Comparison of ENCODE assay signal across 25 mouse cellular contexts in genomic region chr10:40790406-40790805, GRCm38 (mm10).
"Had no signal": no experiment of that assay in that cellular context is flagged by ENCODE, and none has a peak within 500 bp of the region (broad histone marks: within the 10 kb centered on the region; RNA-seq: fewer than 3 reads in every experiment).

No protein-coding gene starts in this region.

- H3K36me3 ChIP-seq: heart, embryonic 10.5 days; heart, embryonic 12.5 days; hindbrain, embryonic 10.5 days; hindbrain, embryonic 13.5 days; hindbrain, embryonic 15.5 days; kidney, embryonic 15.5 days; limb, embryonic 10.5 days; limb, embryonic 12.5 days; liver, embryonic 13.5 days; liver, embryonic 15.5 days had no signal

- DNase-seq: gastrocnemius, postnatal 14 days; gastrocnemius, postnatal 36 days; heart, adult 11 months; heart, postnatal 10 days; heart, postnatal 4 days; kidney, adult 11 months; kidney, adult 2 months; kidney, adult 9 months; kidney, postnatal 14 days; kidney, postnatal 36 days; layer of hippocampus, postnatal 36 days; liver; liver, embryonic 13.5 days; liver, postnatal 0 days had no signal

- H3K27ac ChIP-seq: heart, embryonic 10.5 days; hindbrain, embryonic 10.5 days; hindbrain, embryonic 13.5 days; hindbrain, embryonic 15.5 days; hindbrain, postnatal 0 days; kidney, embryonic 15.5 days; kidney, postnatal 0 days; limb, embryonic 10.5 days; limb, embryonic 12.5 days; liver, embryonic 13.5 days; liver, embryonic 15.5 days had no signal

- H3K27me3 ChIP-seq: heart, embryonic 12.5 days; hindbrain, embryonic 13.5 days; hindbrain, embryonic 15.5 days; kidney, embryonic 15.5 days; limb, embryonic 12.5 days; liver, embryonic 13.5 days; liver, embryonic 15.5 days had no signal

- H3K4me3 ChIP-seq: heart, embryonic 10.5 days; heart, embryonic 12.5 days; hindbrain, embryonic 10.5 days; hindbrain, embryonic 13.5 days; hindbrain, embryonic 15.5 days; kidney, embryonic 15.5 days; limb, embryonic 10.5 days; limb, embryonic 12.5 days; liver, embryonic 13.5 days; liver, embryonic 15.5 days had no signal

- H3K4me1 ChIP-seq: heart, embryonic 10.5 days; heart, embryonic 12.5 days; hindbrain, embryonic 10.5 days; hindbrain, embryonic 13.5 days; hindbrain, embryonic 15.5 days; kidney, embryonic 15.5 days; limb, embryonic 12.5 days; liver, embryonic 13.5 days; liver, embryonic 15.5 days had no signal
